28 mouse cellular contexts compared by ENCODE assay signal in genomic region chr2:17970662-17971061, GRCm38 (mm10). TPM values are rescaled to one million over a fixed set of nuclear protein-coding genes. Genes with fewer than 3 reads are reported as not detected.
"Had no signal": no experiment of that assay in that cellular context is flagged by ENCODE, and none has a peak within 500 bp of the region (broad histone marks: within the 10 kb centered on the region; RNA-seq: fewer than 3 reads in every experiment).

No protein-coding gene starts in this region.

- H3K36me3 ChIP-seq: limb, embryonic 12.5 days; limb, embryonic 15.5 days; neural tube, embryonic 13.5 days had no signal

- H3K4me3 ChIP-seq: left cerebral cortex, adult 2 months; limb, embryonic 12.5 days; limb, embryonic 15.5 days; myocyte; neural tube, embryonic 13.5 days had no signal

- DNase-seq: kidney, adult 2 months; kidney, postnatal 10 days; kidney, postnatal 36 days; layer of hippocampus, postnatal 36 days; left cerebral cortex, postnatal 4 days; liver, postnatal 0 days; thymus, adult 18-20 months; thymus, postnatal 36 days had no signal

- H3K27me3 ChIP-seq: limb, embryonic 12.5 days; limb, embryonic 15.5 days; neural tube, embryonic 13.5 days had no signal

- H3K4me1 ChIP-seq: limb, embryonic 15.5 days had no signal

- H3K9me3 ChIP-seq: limb, embryonic 12.5 days; limb, embryonic 15.5 days; neural tube, embryonic 13.5 days had no signal

- H3K9ac ChIP-seq: limb, embryonic 12.5 days; limb, embryonic 15.5 days; liver, embryonic 14.5 days; liver, postnatal 0 days; lung, embryonic 14.5 days; neural tube, embryonic 13.5 days had no signal

- H3K4me2 ChIP-seq: limb, embryonic 12.5 days; limb, embryonic 15.5 days; liver, embryonic 11.5 days; lung, embryonic 14.5 days; neural tube, embryonic 13.5 days had no signal

- ATAC-seq: liver, postnatal 0 days; lung, postnatal 0 days had no signal

- H3K27ac ChIP-seq: left cerebral cortex, adult 2 months; limb, embryonic 12.5 days; limb, embryonic 15.5 days; liver, embryonic 14.5 days; macrophage; neural tube, embryonic 13.5 days had no signal

RNA-seq across cellular contexts. Expression of gene H2al2a, which starts 26.1 kb away (rescaled TPM):
- total RNA-seq: layer of hippocampus, adult 8-10 months; layer of hippocampus, postnatal 10 days; layer of hippocampus, postnatal 36 days; left cerebral cortex, adult 2 months; left cerebral cortex, postnatal 14 days; left cerebral cortex, postnatal 4 days; megakaryocyte, adult 5-6 weeks had no signal
- polyA plus RNA-seq: kidney, embryonic 14.5 days; limb, embryonic 12.5 days; limb, embryonic 15.5 days; liver, embryonic 11.5 days; liver, embryonic 14.5 days; liver, postnatal 0 days; lung, embryonic 14.5 days; lung, postnatal 0 days; macrophage; midbrain, embryonic 14.5 days; myocyte; neural tube, embryonic 13.5 days; small intestine, adult 2 months; spleen, adult 2 months; stomach, embryonic 16.5 days; urinary bladder, adult 2 months had no signal
